Mouse (Mus musculus) heart, adult 18-20 months (tissue): ENCODE results near the gene Klhl29. TPM values are rescaled to one million over a fixed set of nuclear protein-coding genes. Genes with fewer than 3 reads are reported as not detected.

Source experiments
- DNase-seq, 2 experiments: peaks; one replicate each; pipeline ENCODE4 v3.0.0; 2021 to 2022; ENCODE audit warnings: mixed read lengths in 1 of 2
- total RNA-seq, 2 experiments: library from RNA; stranded (reverse); gene quantifications; 2 replicates each; pipeline ENCODE4 v1.2.3; 2021

The Klhl29 gene
- total RNA-seq, 2 experiments from 2014 or later: 0.27 to 0.44 TPM

GRCm38 (mm10) chr12:5253289-5254005 is 122.0 kb downstream of the Klhl29 start:
- no peak for DNase-seq

GRCm38 (mm10) chr12:5252569-5252968 is 122.9 kb downstream of the Klhl29 start:
- no peak for DNase-seq

- DNase-seq: no peak
Observed at GRCm38 (mm10) chr12:5250042-5250441, 125.4 kb downstream of the Klhl29 start.

- no peak for DNase-seq
Observed at GRCm38 (mm10) chr12:5249068-5249467, 126.4 kb downstream of the Klhl29 start.

GRCm38 (mm10) chr12:5247505-5247904 is 128.0 kb downstream of the Klhl29 start:
- DNase-seq: peak; percentile 17 to 43

- peak; percentile 27 to 29 for DNase-seq
Observed at GRCm38 (mm10) chr12:5246721-5247341, 128.7 kb downstream of the Klhl29 start.

- DNase-seq: peak in 1 of 2 experiments; percentile 32
Observed at GRCm38 (mm10) chr12:5246193-5246621, 129.3 kb downstream of the Klhl29 start.

- DNase-seq: peak; percentile 28 to 61
Observed at GRCm38 (mm10) chr12:5245207-5245597, 130.3 kb downstream of the Klhl29 start.

GRCm38 (mm10) chr12:5244431-5245206 is 130.9 kb downstream of the Klhl29 start:
- no peak for DNase-seq

GRCm38 (mm10) chr12:5243867-5244266 is 131.6 kb downstream of the Klhl29 start:
- DNase-seq: no peak

- DNase-seq: no peak
Observed at GRCm38 (mm10) chr12:5243449-5243848, 132.0 kb downstream of the Klhl29 start.

- peak; percentile 22 to 31 for DNase-seq
Observed at GRCm38 (mm10) chr12:5242551-5243330, 132.7 kb downstream of the Klhl29 start.

GRCm38 (mm10) chr12:5239451-5240245 is 135.8 kb downstream of the Klhl29 start:
- DNase-seq: no peak

GRCm38 (mm10) chr12:5237078-5237477 is 138.4 kb downstream of the Klhl29 start:
- DNase-seq: no peak

GRCm38 (mm10) chr12:5235596-5235995 is 139.9 kb downstream of the Klhl29 start:
- no peak for DNase-seq

- no peak for DNase-seq
Observed at GRCm38 (mm10) chr12:5230504-5230903, 145.0 kb downstream of the Klhl29 start.

- DNase-seq: peak in 1 of 2 experiments; percentile 38
Observed at GRCm38 (mm10) chr12:5226676-5227654, 148.5 kb downstream of the Klhl29 start.

- no peak for DNase-seq
Observed at GRCm38 (mm10) chr12:5223595-5223994, 151.9 kb downstream of the Klhl29 start.

GRCm38 (mm10) chr12:5222439-5223202 is 152.9 kb downstream of the Klhl29 start:
- DNase-seq: no peak
